Mouse (Mus musculus): ENCODE results near the gene Gaa.
"Not testable (repeated sequence)": the region's sequence is repeated elsewhere in the genome, so short reads cannot be mapped to it uniquely, and the experiment has no call there.

The Gaa gene

GRCm38 (mm10) chr11:119256557-119256956 is 11.1 kb upstream of the Gaa start:
- DNase-seq, result not testable (repeated sequence)

DNA sequence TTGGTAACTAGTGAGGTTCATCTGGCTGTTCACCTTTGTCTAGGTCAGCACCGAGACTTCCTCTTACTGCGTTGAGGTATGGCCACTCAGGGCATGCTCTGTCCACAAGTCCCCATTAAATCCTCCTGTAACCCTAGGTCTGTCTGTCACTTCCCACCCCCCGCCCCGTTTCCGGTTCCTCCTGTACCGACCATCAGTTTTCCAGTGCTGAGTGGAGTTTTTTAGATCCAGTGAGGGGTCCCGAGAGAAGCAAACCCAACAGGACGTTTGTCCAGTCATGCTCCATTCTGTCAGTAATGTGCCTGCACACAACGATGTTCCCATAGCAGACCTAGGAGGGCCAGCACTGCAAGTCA is 9.5 kb upstream of the Gaa start:
- DNase-seq, result no peak

GRCm38 (mm10) chr11:119258572-119259322 is 8.9 kb upstream of the Gaa start:
- DNase-seq, result peak; percentile 72

DNA sequence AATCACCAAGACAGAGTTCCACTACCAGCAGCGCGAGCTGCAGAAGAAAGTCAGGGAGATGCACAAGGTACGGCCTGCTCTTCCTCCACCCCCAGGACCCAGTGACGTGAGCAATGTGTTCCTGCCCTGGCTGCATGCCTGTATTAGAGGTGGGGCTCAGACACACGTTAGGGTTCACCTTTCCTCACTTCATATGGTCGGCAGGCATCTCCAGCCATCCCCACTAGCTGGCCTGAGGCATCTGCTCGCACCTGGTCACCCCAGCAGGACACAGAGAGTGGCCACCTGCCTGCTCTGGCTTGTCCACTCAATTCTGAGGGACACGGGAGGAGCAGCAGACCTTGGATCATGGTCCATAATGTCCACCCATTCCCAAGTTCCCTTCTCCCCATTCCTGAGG is 7.7 kb upstream of the Gaa start:
- peak; percentile 43 for DNase-seq

- DNase-seq, result no peak
Observed at GRCm38 (mm10) chr11:119264413-119264812, 3.3 kb upstream of the Gaa start.

DNA sequence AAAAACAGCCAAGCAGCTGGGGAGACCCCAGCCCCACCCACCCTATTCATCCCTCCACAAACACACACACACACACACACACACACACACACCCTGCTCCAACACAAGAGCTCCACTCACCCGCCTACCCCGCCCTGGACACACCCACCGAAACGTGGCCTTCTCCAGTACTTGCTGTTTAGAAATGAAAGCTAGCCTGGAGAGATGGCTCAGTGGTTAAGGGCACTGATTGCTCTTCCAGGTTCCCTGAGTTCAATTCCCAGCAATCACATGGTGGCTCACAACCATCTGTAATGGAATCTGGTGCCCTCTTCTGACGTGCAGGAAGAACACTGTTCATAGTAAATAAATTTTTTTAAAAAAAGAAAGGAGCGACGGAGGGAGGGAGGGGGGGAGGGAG is 1.9 kb upstream of the Gaa start:
- DNase-seq, result no peak

DNA sequence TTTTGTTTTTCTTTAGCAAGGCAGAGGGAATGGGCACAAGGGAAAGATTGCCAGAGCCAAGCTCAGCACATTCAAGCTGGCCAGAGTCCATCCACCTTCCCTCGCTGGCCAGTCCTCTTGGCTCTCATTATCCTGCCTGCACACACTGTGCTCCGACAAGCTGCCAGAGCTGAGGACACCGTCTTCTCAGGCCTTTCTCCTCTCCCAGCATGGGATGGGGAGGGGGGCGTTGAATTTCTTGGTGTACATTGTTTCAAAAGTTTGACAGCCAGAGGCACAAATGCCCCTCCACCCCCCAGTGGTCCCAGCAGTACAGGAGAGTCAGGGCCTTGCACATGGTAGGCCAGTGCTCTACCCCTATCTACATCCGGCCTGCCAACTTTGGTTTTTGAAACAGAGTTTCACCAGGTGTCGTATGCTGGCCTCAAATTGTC is 429 bp upstream of the Gaa start:
- peak; percentile 76 for DNase-seq

DNA sequence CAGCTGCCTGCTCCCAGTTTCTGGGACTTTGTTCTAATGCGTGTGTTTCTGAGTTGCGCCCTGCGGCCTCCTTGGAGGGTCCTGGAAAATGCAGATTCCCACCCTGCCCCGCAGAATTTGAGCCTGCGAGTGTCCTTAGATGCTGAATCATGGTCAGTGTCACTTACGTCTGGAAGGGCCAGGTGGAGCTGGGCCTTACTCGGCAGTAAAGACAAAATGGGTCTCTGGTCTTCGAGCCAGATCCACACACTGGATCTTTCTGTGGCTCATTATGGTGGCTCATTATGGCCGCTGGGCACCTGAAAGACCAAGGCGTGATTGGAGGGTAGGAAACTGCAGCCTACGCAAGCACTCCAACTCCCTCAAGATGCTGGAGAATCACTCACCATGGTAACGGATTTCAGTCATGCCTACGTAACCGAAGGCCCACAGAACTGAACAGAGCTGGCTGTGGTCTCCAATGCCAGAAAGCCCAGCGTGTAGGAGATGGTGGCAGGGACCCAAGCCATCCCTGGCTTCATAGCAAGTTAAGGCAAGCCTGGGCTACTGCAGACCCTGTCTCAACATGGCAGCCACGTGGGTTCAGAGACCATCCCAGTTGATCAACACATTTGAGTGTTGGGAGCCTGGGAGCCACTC is 989 bp downstream of the Gaa start:
- DNase-seq, result no peak

DNA sequence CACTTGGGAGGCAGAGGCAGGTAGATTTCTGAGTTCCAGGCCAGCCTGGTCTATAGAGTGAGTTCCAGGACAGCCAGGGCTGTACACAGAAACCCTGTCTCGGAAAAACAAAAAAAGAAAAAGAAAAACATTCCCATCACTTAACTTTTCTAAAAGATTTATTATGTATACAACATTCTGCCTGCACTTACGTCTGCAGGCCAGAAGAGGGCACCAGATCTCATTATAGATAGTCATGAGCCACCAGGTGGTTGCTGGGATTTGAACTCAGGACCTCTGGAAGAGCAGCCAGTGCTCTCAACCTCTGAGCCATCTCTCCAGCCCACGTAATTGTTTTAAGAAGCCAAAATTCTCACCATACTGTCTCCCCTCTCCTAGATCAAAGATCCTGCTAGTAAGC is 4.8 kb downstream of the Gaa start:
- not testable (repeated sequence) for DNase-seq

DNA sequence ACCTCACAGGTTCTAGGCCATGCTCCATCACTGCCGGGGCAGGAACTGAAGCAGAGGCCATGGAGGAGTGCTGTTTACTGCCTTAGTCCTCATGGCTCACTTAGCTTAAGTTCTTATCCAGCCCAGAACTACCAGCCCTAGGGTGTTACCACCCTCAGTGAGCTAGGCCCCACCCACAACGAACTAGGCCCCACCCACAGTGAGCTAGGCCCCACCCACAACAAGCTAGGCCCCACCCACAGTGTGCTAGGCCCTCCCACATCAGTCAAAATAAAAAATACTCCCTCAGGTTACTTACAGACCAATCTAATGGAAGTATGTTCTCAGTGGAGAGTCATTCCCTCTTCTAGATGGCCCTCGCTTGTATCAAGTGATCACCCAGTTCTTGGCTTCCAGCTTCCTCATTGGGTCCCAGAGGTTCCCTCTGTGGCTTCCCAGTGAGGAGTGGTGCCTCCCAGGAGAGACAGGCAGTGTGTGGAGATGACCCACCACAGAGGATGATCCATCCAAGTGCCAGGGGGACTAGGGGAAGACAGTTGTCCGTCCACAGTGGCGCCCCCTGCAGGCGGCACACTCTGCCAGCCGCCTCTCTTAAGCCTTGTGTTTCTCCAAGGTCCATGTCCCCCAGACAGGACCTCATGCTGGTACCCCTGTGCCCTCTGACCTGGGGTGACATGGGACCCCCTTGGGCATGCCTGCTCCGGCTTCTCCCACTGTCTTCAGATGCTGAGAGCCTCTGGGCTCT is 5.7 kb downstream of the Gaa start:
- DNase-seq, result no peak

DNA sequence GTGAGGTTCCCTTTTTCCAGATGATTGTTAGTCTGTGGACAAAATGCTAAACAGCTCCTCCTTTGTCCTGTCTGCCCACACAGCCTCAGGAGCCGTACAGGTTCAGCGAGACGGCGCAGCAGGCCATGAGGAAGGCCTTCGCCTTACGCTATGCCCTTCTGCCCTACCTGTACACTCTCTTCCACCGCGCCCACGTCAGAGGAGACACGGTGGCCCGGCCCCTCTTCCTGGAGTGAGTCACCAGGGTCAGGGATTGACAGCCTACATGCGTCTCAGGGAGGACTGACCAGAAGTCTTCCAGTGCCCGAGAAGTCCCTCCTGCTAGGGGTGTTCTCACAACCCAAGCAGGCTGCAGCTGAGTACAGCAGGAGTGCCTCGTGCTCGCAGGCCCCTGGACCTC is 13.3 kb downstream of the Gaa start:
- DNase-seq, result no peak

DNA sequence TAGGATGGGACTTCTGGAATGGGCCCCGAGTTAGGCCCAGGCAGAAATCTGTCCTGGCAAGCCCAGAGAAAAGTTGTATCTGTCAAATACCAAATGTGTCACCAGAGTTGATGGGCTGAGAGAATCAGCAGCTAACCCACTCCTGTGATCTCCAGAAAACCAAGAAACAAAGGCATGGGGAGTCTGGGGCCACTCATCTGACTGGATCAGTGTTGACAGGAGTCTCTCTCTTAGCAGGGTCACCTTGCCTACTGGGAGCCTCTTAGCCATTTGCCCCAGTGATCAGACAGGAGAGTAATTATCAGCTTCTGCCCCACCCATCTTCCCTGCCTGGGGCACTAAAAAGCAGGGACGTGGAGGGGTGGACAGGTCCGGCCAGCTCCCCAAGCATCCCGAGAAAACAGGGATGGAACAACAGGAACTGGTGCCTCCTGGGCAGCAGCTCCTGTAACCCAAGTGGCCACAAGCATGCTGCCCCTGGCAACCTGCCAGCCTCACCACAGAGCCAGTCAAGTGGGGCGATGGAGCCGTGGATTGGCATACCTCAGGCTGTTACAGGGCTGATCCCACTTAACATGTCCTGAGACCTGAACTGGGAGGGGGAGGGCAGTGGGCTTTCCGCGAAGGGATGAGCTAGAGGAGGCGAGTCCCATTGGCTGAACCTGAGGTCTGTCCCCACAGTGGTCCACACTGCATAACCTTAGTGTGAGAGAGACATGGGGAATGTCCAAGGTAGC is 18.3 kb downstream of the Gaa start:
- no peak for DNase-seq

DNA sequence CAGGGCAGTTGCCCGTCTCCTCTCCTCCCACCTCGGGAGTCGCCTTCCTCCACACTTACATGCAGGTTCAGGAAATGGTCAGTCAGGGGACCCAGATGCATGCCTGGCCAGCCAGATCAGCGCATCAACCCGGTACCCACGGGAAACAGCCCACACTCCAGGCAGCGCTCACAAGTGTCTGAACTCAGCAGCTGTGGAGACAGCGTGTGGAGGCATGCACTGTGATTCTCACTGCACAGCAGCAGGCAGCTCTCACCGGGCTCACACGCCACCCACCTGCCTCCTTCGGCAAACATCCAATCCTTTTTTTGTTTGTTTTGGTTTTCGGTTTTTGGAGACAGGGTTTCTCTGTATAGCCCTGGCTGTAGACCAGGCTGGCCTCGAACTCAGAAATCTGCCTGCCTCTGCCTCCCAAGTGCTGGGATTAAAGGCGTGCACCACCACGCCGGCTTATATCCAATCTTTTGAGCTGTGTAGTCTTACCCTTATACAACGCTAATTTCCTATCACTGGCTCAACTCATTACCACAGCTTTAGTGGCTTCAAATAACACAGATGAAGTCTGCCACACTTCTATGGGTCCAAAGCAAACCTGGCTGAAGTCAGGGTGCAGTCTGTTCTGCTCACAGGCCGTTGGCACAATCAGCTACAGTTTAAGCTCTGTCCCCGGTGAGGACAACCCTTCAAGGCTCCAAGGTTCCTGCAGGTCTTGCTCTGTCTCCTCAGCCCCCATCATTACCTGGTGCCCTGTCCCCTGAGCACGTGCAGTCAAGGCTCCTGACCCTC is 19.7 kb downstream of the Gaa start:
- DNase-seq, result no peak

- DNase-seq, result not testable (repeated sequence)
Observed at GRCm38 (mm10) chr11:119292861-119293260, 25.2 kb downstream of the Gaa start.

- no peak for DNase-seq
Observed at GRCm38 (mm10) chr11:119297996-119298395, 30.3 kb downstream of the Gaa start.

- no peak for DNase-seq
Observed at GRCm38 (mm10) chr11:119298917-119299316, 31.2 kb downstream of the Gaa start.

GRCm38 (mm10) chr11:119299391-119300245 is 31.9 kb downstream of the Gaa start, which contains the start of gene Eif4a3:
Eif4a3 (minus strand) TSS chr11:119300089.
- DNase-seq, result peak; percentile 96

DNA sequence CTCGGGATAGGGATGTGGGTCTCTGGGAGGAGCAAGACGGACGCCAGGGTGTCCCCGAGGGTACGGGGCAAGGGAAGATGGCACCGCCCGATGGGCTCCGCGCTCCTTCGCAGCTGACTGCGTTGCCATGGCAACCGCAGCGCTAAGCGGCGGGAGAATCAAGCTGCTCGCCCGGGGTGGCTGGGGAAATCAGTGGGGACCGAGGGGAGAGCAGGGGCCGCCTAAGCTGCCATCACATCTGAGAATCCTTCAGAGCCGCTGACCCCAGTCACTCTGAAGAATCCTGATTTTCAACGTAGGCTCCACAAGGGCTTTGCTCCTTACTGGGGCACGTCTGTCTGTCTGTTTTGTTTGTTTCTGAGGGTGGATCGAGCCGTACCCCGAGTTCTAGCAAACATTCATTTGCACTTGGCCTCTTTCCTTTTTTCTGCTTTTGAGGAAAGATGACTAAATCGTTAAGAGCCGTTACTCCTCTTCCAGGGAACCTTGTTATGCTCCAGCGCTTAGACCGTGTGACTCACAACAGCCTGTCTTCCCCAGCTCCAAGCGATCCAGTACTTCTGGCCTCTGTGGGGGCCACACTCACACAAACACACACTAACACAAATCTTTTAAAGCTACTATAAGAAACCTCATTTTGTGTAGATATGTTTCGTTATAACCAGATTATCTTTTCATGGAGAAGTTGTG is 32.7 kb downstream of the Gaa start:
- DNase-seq, result no peak

DNA sequence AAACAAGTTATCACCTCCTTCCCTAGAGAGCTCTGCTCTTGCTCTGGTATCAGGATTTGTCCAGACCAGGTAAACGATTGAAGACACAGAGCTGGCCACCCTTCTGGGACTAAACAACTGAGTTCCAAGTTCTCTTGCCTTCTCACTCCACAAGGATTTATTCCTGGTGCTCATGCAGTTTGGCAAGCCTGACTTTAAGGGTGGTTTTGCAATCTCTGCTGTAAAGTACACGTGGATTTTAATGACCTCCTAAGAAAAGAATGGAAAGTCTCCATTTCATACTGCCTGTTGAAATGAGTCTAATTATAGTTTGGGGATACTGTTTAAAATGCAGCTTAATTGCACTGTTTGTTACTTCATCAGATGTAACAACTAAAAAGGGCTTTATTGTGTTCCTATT is 33.3 kb downstream of the Gaa start:
- DNase-seq, result no peak

GRCm38 (mm10) chr11:119304904-119305712 is 37.4 kb downstream of the Gaa start:
- no peak for DNase-seq
